Mouse (Mus musculus) heart, embryonic 11.5 days (tissue): Measurements from ENCODE around the gene Atad1. TPM values are rescaled to one million over a fixed set of nuclear protein-coding genes. Genes with fewer than 3 reads are reported as not detected.

Experiments
- ATAC-seq: fragments of 200-750 bp; cut with Nextera tagmentation; replicated peaks from 2 replicates; pipeline ENCODE4 v1.8.0; 2017; ENCODE audit warnings: moderate library complexity; ENCODE audit not compliant: insufficient number of reproducible peaks, low FRiP score, low TSS enrichment
- H3K27ac ChIP-seq: fragments of 300-500 bp; sonication (generic); 2 replicates; pipeline ENCODE4 v1.5.1; 2014; ENCODE audit warnings: mild to moderate bottlenecking, low read depth, low read length
- H3K27me3 ChIP-seq: fragments of 300-500 bp; sonication (generic); 2 replicates; pipeline ENCODE4 v1.6.1; 2014; ENCODE audit warnings: mild to moderate bottlenecking, low read length, mixed read lengths; ENCODE audit not compliant: control insufficient read depth, insufficient read depth
- H3K36me3 ChIP-seq: fragments of 300-500 bp; sonication (generic); 2 replicates; pipeline ENCODE4 v1.6.1; 2014; ENCODE audit warnings: mild to moderate bottlenecking, low read length, moderate library complexity, mixed read lengths; ENCODE audit not compliant: control insufficient read depth, insufficient read depth
- H3K4me1 ChIP-seq: fragments of 300-500 bp; sonication (generic); 2 replicates; pipeline ENCODE4 v1.6.1; 2014; ENCODE audit warnings: low read length; ENCODE audit not compliant: control insufficient read depth, insufficient read depth
- H3K4me2 ChIP-seq: fragments of 300-500 bp; sonication (generic); 2 replicates; pipeline ENCODE4 v1.6.1; 2014; ENCODE audit warnings: mild to moderate bottlenecking, moderate library complexity
- H3K4me3 ChIP-seq: fragments of 300-500 bp; sonication (generic); 2 replicates; pipeline ENCODE4 v1.5.1; 2014; ENCODE audit warnings: low read depth, low read length
- H3K9ac ChIP-seq: fragments of 300-500 bp; sonication (generic); 2 replicates; pipeline ENCODE4 v1.6.1; 2014; ENCODE audit warnings: mild to moderate bottlenecking, low read depth, low read length, moderate library complexity
- H3K9me3 ChIP-seq: fragments of 300-500 bp; sonication (generic); replicated peaks from 2 replicates; pipeline ENCODE4 v1.6.1; 2016; ENCODE audit warnings: low read length; ENCODE audit not compliant: control insufficient read depth
- WGBS: fragments of 180-500 bp; shearing (Covaris S2); extraction: QIAGEN DNeasy Blood & Tissue Kit; methylation state at CpG from one replicate; pipeline ENCODE4 v1.1.7; 2014; ENCODE audit not compliant: insufficient replicate concordance; 5-methylcytosine and 5-hydroxymethylcytosine counted together
- polyA plus RNA-seq: library from polyadenylated mRNA; unstranded; fragments of >200 nt; fragmentation: Nextera tagmentation; extraction: Ambion mirVana; gene quantifications from 2 replicates; pipeline ENCODE4 v1.2.1, GENCODE M21; 2014

Gene Atad1
- polyA plus RNA-seq, 1 experiment from 2014 or later = 60.1 TPM

DNA sequence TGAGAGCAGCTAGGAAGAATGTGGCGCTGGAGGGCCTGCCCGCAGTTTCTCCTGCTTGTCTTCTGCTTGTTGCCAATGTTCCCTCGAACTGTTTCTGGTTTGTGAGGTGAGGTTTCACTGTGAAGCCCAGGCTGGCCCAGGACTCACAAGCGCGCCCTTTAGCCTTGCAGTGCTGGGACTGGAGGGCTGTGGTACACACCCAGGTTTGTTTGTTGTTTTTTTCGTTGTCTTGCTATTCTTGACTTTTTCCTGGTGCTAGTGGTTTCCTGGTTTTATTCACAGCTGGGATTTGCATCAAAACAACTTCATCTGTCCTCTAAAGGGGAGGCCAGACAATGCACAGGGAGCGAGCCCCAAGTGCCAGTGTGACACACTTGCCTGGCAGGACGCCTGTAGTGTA is 104.7 kb downstream of the Atad1 start:
- Histone ChIP-seq H3K36me3 (no peaks in the 10 kb centered on the region), H3K9ac (no peak overlapping the region), H3K27ac (no peak overlapping the region), H3K4me2 (no peak overlapping the region), H3K4me1 (peaks cover 16% of the 10 kb centered on the region), H3K27me3 (no peaks in the 10 kb centered on the region), H3K9me3 (no peaks in the 10 kb centered on the region), H3K4me3 (no peak overlapping the region)
- 67% methylated on average over 8 of the region's 8 CpGs for WGBS
- no peak for ATAC-seq

DNA sequence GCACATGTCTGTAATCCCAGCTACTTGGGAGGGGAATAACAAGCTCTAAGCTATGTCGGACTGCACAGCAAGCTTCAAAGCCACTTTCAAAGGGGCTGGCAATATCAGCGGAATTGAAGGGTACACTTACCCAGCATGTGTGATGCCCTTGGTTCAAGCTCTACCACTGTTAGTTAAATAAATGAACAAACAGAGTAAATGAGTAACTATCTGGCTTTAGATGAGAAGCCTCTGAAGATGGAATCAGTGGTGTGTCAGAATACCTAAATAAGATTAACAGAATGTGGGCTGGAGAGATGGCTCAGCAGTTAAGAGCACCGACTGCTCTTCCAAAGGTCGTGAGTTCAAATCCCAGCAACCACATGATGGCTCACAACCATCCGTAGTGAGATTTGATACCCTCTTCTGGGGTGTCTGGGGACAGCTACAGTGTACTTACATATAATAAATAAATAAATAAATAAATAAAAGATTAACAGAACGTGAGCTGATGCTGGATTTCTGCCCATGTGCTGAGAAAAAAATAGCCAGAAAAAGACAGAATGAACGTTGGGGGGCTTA is 110.9 kb downstream of the Atad1 start:
- no peaks in the 10 kb centered on the region for H3K36me3 ChIP-seq
- 80% methylated on average over 7 of the region's 7 CpGs for WGBS

GRCm38 (mm10) chr19:32627631-32628030 is 112.0 kb downstream of the Atad1 start:
- no peaks in the 10 kb centered on the region for H3K36me3 ChIP-seq
- H3K4me2 ChIP-seq = no peak overlapping the region
- no peak for ATAC-seq
- no peaks in the 10 kb centered on the region for H3K4me1 ChIP-seq
- no peaks in the 10 kb centered on the region for H3K27me3 ChIP-seq
- no peaks in the 10 kb centered on the region for H3K9me3 ChIP-seq
- H3K27ac ChIP-seq = no peak overlapping the region
- no peak overlapping the region for H3K9ac ChIP-seq
- H3K4me3 ChIP-seq = no peak overlapping the region
- whole genome bisulfite sequencing = 80% methylated on average over 4 of the region's 4 CpGs

More for the DNA sequence above, 110.9 kb downstream of the Atad1 start:
- no peak for ATAC-seq
- Histone ChIP-seq H3K4me1 (no peaks in the 10 kb centered on the region), H3K9ac (no peak overlapping the region), H3K4me2 (no peak overlapping the region), H3K27me3 (no peaks in the 10 kb centered on the region), H3K27ac (no peak overlapping the region), H3K4me3 (no peak overlapping the region), H3K9me3 (no peaks in the 10 kb centered on the region)

GRCm38 (mm10) chr19:32626768-32627331 is 112.7 kb downstream of the Atad1 start:
- Histone ChIP-seq H3K9me3 (no peaks in the 10 kb centered on the region), H3K4me1 (no peaks in the 10 kb centered on the region), H3K27ac (no peak overlapping the region), H3K36me3 (no peaks in the 10 kb centered on the region), H3K27me3 (no peaks in the 10 kb centered on the region), H3K4me3 (no peak overlapping the region), H3K9ac (no peak overlapping the region), H3K4me2 (no peak overlapping the region)
- ATAC-seq = no peak
- 63% methylated on average over 13 of the region's 13 CpGs for WGBS

DNA sequence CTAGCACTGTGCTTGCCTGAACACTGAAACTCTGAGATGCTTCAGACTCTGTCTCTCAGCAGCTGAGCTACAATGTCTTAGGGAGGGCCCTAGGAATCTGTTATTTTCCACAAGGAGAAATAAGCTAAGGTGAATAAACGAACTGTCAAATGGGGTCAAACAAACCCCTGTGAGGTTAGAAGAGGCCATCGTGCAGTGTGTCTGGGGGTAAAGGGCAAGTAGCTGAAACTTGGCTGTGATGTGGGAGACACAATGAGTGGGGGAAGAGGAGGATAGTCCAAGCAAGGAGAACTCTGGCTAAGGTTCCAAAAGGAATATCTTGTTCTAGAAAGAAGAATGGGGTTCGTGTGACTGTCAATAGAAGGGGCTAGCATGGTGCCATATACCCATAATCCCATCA is 117.4 kb downstream of the Atad1 start:
- WGBS = 61% methylated on average over 3 of the region's 3 CpGs
- H3K4me2 ChIP-seq = no peak overlapping the region
- H3K9me3 ChIP-seq = no peaks in the 10 kb centered on the region
- H3K9ac ChIP-seq = no peak overlapping the region
- H3K27me3 ChIP-seq = no peaks in the 10 kb centered on the region
- no peak overlapping the region for H3K27ac ChIP-seq
- ATAC-seq = no peak
- no peaks in the 10 kb centered on the region for H3K36me3 ChIP-seq
- no peaks in the 10 kb centered on the region for H3K4me1 ChIP-seq
- no peak overlapping the region for H3K4me3 ChIP-seq

Other genes starting within 250 kb of the Atad1 start
- 28.1 and 33.6 TPM in 2 replicates for gene Papss2, start 144.0 kb downstream of the Atad1 start, polyA plus RNA-seq
- 5.1 and 9.6 TPM in 2 replicates for gene Pten, start 17.7 kb upstream of the Atad1 start, polyA plus RNA-seq